Mouse (Mus musculus) liver, postnatal 0 days (tissue): ENCODE data around the gene Rbms3.

ENCODE experiments used
- CTCF ChIP-seq: sonication (generic); IDR thresholded peaks from 2 replicates; pipeline ENCODE4 v1.5.1; 2016; ENCODE audit warnings: antibody characterized with exemption, low read depth
- EP300 ChIP-seq: IDR thresholded peaks from 2 replicates; pipeline ENCODE4 v1.6.1; 2016; ENCODE audit warnings: antibody characterized with exemption, low read depth, mild to moderate bottlenecking

- TF ChIP-seq CTCF (no peak), EP300 (no peak)
Measured at GRCm38 (mm10) chr9:116703119-116703518, 926.6 kb downstream of the Rbms3 start.
